Mouse (Mus musculus) hindbrain, embryonic 14.5 days (tissue): ENCODE data around the gene Foxn3. TPM values are rescaled to one million over a fixed set of nuclear protein-coding genes. Genes with fewer than 3 reads are reported as not detected.

Experiments used
- ATAC-seq: fragments of 200-750 bp; cut with Nextera tagmentation; 2 replicates; pipeline ENCODE4 v1.8.0; 2017; ENCODE audit warnings: moderate number of reproducible peaks, mild to moderate bottlenecking, moderate TSS enrichment, moderate library complexity; ENCODE audit not compliant: low FRiP score
- DNase-seq: peaks from one replicate; pipeline ENCODE4 v3.0.0-alpha.2; 2015; ENCODE audit warnings: low spot score
- H3K27ac ChIP-seq: fragments of 300-500 bp; sonication (generic); 2 replicates; pipeline ENCODE4 v1.5.1; 2014; ENCODE audit warnings: mild to moderate bottlenecking, moderate library complexity
- H3K27me3 ChIP-seq: fragments of 300-500 bp; sonication (generic); 2 replicates; pipeline ENCODE4 v1.6.1; 2014; ENCODE audit warnings: mild to moderate bottlenecking, low read length, mixed read lengths; ENCODE audit not compliant: control insufficient read depth, insufficient read depth
- H3K36me3 ChIP-seq: fragments of 300-500 bp; sonication (generic); replicated peaks from 2 replicates; pipeline ENCODE4 v1.6.1; 2014; ENCODE audit not compliant: control insufficient read depth, insufficient read depth
- H3K4me1 ChIP-seq: fragments of 300-500 bp; sonication (generic); replicated peaks from 2 replicates; pipeline ENCODE4 v1.6.1; 2014; ENCODE audit warnings: antibody characterized with exemption, low read length, mixed read lengths; ENCODE audit not compliant: control insufficient read depth, insufficient read depth
- H3K4me2 ChIP-seq: fragments of 300-500 bp; sonication (generic); replicated peaks from 2 replicates; pipeline ENCODE4 v1.6.1; 2014; ENCODE audit warnings: mild to moderate bottlenecking, moderate library complexity
- H3K4me3 ChIP-seq: fragments of 300-500 bp; sonication (generic); replicated peaks from 2 replicates; pipeline ENCODE4 v1.5.1; 2014; ENCODE audit warnings: mild to moderate bottlenecking, low read length
- H3K9ac ChIP-seq: fragments of 300-500 bp; sonication (generic); 2 replicates; pipeline ENCODE4 v1.6.1; 2014
- H3K9me3 ChIP-seq: fragments of 300-500 bp; sonication (generic); 2 replicates; pipeline ENCODE4 v1.6.1; 2016; ENCODE audit warnings: low read length; ENCODE audit not compliant: control insufficient read depth
- WGBS: fragments of 180-500 bp; shearing (Covaris S2); extraction: QIAGEN DNeasy Blood & Tissue Kit; methylation state at CpG from one replicate; pipeline ENCODE4 v1.1.7; 2014; 5-methylcytosine and 5-hydroxymethylcytosine counted together
- polyA plus RNA-seq: library from polyadenylated mRNA; unstranded; fragments of >200 nt; fragmentation: Nextera tagmentation; extraction: Ambion mirVana; gene quantifications from 2 replicates; pipeline ENCODE4 v1.2.1, GENCODE M21; 2014

The Foxn3 gene
- polyA plus RNA-seq, 1 experiment from 2014 or later, result 84.9 TPM

- no peak for ATAC-seq
- Histone ChIP-seq H3K36me3 (no peaks in the 10 kb centered on the region), H3K4me1 (peaks cover 9% of the 10 kb centered on the region), H3K9me3 (no peaks in the 10 kb centered on the region), H3K9ac (no peak overlapping the region), H3K4me3 (no peak overlapping the region), H3K27me3 (no peaks in the 10 kb centered on the region), H3K4me2 (no peak overlapping the region), H3K27ac (no peak overlapping the region)
- 72% methylated on average over 5 of the region's 5 CpGs for WGBS
- DNase-seq, result no peak
Measured at GRCm38 (mm10) chr12:99394676-99395075, 168.7 kb downstream of the Foxn3 start.

- Histone ChIP-seq H3K9ac (peak overlapping the region; percentile 84; the same call in 1 of the 2 replicates), H3K36me3 (no peaks in the 10 kb centered on the region), H3K4me3 (peak overlapping the region; percentile 95), H3K27ac (no peak overlapping the region), H3K9me3 (no peaks in the 10 kb centered on the region), H3K4me2 (peak overlapping the region; percentile 67), H3K4me1 (peaks cover 9% of the 10 kb centered on the region), H3K27me3 (no peaks in the 10 kb centered on the region)
- WGBS, result 40% methylated on average over 11 of the region's 11 CpGs
- DNase-seq (no peak), ATAC-seq (no peak)
Measured at GRCm38 (mm10) chr12:99393867-99394630, 169.3 kb downstream of the Foxn3 start.

DNA sequence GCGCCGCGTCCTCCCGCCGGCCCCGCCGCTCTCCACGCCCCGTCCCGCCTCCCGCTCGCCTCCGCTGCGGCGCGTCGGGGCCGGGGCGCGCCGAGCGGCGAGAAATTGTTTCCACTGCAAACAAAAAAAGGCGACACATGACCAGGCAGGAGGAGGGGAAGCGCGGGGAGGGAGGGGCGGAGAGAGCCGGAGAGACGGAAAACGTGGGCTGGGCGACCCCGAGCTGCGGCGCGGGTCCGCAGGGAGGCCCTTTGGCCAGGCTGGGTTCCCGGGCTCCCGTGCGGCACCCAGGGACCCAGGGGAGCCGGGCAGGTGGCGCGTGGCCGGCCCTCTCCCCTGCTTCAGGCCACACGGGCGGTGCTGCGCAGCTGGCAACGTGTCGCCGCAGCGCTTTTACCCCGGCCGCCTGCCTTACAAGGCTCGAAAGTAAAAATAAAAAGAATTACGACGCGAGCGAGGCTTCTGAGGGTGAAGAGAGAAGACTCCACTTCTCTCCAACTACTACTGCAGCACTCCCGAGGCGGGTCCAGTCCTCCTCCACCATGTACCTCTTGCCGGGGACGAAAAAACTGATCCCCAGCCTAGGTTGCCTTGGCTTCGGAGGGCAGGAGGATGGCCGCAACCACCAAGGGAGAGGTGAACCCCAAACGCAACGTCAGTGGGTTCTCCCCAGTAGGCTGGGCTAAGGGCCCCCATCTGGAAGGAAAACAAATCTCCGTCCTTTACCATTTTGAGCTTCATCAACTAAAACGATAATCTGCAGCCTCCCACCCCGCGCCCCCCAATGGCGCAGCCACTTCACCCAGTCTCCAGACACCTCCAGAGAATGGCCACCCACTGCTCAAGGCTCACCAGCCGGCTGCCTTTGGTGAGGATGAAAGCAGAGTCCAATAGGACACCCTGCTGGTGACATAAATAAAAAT is 170.2 kb downstream of the Foxn3 start:
- Histone ChIP-seq H3K9me3 (no peaks in the 10 kb centered on the region), H3K4me2 (peak overlapping the region; percentile 67), H3K27me3 (no peaks in the 10 kb centered on the region), H3K36me3 (no peaks in the 10 kb centered on the region; the same call in 1 of the 2 replicates), H3K9ac (peak overlapping the region; percentile 84), H3K27ac (peak overlapping the region; percentile 88), H3K4me1 (peaks cover 9% of the 10 kb centered on the region), H3K4me3 (peak overlapping the region; percentile 95)
- DNase-seq, result peak; percentile 85
- WGBS, result under 1% methylated on average over 70 of the region's 71 CpGs
- ATAC-seq, result peak; percentile 84

- under 1% methylated on average over 67 of the region's 87 CpGs for WGBS
- Histone ChIP-seq H3K36me3 (peaks cover 9% of the 10 kb centered on the region; the same call in 1 of the 2 replicates), H3K4me1 (peaks cover 9% of the 10 kb centered on the region), H3K9me3 (no peaks in the 10 kb centered on the region), H3K4me3 (peak overlapping the region; percentile 95), H3K4me2 (peak overlapping the region; percentile 67), H3K27me3 (no peaks in the 10 kb centered on the region), H3K9ac (peak overlapping the region; percentile 84), H3K27ac (peak overlapping the region; percentile 88)
- ATAC-seq (peak; percentile 93), DNase-seq (peak; percentile 98)
Measured at GRCm38 (mm10) chr12:99391942-99392880, 171.2 kb downstream of the Foxn3 start.

DNA sequence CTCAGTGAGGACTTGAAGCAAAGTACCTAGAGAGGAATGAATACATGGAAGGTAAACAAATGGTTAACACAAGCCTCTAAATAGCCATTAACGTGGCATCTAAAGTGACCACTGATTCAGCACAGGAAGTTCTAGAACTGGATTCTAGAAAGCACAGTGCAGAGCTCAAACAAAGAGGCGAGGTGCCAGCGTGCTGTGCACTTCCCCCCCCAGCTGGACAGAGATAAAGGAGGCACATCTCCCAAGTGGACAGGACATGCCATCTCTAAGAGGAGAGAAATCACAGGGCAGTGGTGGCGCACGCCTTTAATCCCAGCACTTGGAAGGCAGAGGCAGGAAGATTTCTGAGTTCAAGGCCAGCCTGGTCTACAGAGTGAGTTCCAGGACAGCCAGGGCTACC is 173.0 kb downstream of the Foxn3 start:
- 71% methylated on average over 5 of the region's 5 CpGs for WGBS

GRCm38 (mm10) chr12:99389244-99389643 is 174.1 kb downstream of the Foxn3 start:
- Histone ChIP-seq H3K4me1 (peaks cover 9% of the 10 kb centered on the region), H3K9me3 (no peaks in the 10 kb centered on the region), H3K4me2 (no peak overlapping the region), H3K9ac (no peak overlapping the region), H3K27me3 (no peaks in the 10 kb centered on the region), H3K4me3 (no peak overlapping the region), H3K36me3 (peaks cover 9% of the 10 kb centered on the region; the same call in 1 of the 2 replicates), H3K27ac (no peak overlapping the region)
- DNase-seq (no peak), ATAC-seq (no peak)
- WGBS, result 95% methylated on average over 7 of the region's 7 CpGs

More for the DNA sequence above, 173.0 kb downstream of the Foxn3 start:
- H3K9me3 ChIP-seq, result no peaks in the 10 kb centered on the region
- no peak overlapping the region for H3K4me3 ChIP-seq
- peaks cover 9% of the 10 kb centered on the region; the same call in 1 of the 2 replicates for H3K36me3 ChIP-seq
- DNase-seq (no peak), ATAC-seq (no peak)
- no peaks in the 10 kb centered on the region for H3K27me3 ChIP-seq
- H3K4me1 ChIP-seq, result peaks cover 9% of the 10 kb centered on the region
- no peak overlapping the region for H3K9ac ChIP-seq
- no peak overlapping the region for H3K4me2 ChIP-seq
- H3K27ac ChIP-seq, result no peak overlapping the region

DNA sequence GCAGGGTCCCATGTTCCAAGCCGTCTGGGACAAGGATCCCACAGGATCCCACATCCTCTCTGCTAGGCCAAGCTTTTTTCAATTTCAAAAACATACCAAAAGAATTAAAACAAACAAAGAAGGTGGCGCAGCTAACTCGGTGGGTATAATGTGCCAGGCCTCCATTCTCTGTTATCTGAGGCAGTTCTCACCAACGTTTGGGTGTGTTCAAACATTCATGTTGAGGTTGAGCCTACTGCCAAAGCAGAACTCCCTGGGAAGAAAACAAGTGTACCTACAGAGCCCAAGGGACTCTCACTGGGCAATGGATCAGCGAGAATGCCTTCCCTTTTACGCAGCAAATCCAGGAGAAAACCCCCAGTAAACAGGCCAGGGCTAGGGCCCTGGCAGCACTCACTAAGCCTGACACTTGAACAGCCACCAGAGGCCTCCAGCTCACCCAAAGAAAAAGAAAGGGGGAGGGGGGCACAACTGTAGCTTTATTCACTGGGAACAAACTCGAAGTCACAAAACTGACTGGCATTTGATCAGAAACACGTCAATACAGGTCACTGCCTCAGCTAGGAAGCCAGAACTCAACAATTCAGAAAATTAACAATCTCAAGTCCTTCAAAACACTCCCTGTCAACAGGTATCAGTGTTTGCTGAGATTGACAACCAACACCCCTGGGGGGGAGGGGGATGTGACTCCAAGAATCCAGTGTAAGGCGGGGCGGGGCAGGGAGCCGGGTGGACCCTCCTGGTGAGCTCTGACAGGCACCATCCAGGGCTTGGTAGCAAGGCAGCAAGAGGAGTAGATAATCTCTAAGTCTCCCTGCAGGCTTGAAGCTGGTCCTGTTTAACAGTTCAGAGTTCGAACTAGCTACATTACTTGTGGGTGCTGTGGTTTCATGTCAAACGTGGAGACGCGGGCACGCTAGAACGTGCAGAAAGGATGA is 177.2 kb downstream of the Foxn3 start:
- Histone ChIP-seq H3K36me3 (peaks cover 23% of the 10 kb centered on the region; the same call in 1 of the 2 replicates), H3K4me3 (no peak overlapping the region), H3K27me3 (no peaks in the 10 kb centered on the region), H3K9me3 (no peaks in the 10 kb centered on the region), H3K27ac (no peak overlapping the region), H3K4me2 (no peak overlapping the region), H3K9ac (no peak overlapping the region), H3K4me1 (peaks cover 4% of the 10 kb centered on the region)
- ATAC-seq (no peak), DNase-seq (no peak)
- WGBS, result 69% methylated on average over 17 of the region's 17 CpGs

DNA sequence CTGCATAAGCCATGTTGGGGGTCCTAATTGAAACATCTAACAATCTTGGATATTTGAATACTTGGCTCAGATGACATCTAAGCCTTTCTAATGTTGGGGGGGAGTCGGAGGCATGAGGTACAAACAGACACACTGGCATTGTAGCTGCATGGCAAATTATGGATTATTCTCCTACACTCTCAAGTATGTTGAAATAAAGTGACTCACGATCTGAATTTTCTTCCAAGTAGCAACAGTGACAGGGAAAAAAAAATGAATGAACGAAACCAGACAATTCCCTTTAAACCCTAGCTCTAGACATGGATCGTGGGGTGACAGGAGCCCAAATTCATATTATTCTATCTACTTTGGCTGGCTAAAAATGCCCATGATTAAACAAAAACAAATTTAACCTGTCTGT is 178.3 kb downstream of the Foxn3 start:
- Histone ChIP-seq H3K4me3 (no peak overlapping the region), H3K27me3 (no peaks in the 10 kb centered on the region), H3K9me3 (no peaks in the 10 kb centered on the region), H3K4me1 (peaks cover 4% of the 10 kb centered on the region), H3K9ac (no peak overlapping the region), H3K4me2 (no peak overlapping the region), H3K36me3 (peaks cover 23% of the 10 kb centered on the region; the same call in 1 of the 2 replicates), H3K27ac (no peak overlapping the region)
- no peak for ATAC-seq
- WGBS, result 95% methylated on average over 4 of the region's 4 CpGs
- DNase-seq, result no peak
